Mouse (Mus musculus): ENCODE measurements around the gene Mdfi. TPM values are rescaled to one million over a fixed set of nuclear protein-coding genes. Genes with fewer than 3 reads are reported as not detected.
A peak's percentile ranks its signal among the peaks of the same experiment; 100 is the strongest.

The Mdfi gene
- total RNA-seq, 2 experiments from 2014 or later = 10.3 to 12.9 TPM

DNA sequence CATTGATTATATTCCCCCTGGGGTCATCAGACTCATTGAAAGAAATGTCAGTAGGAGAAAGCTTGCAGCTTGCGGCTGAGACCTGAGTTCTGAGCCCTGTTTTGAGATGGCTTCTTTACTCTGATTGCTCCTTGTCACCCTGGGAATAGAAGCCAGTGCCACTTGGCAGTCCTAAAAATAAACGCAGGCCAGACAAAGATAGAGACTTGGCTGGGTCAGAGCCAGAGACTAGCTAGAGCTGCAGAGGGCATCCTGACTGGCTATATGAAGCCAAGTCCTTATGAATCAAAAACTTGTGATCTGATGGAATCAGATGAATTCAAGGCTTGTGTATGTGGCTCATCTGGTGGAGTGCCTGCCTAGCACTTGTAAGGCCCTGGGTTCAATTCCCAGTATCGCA is 15.5 kb upstream of the Mdfi start:
- DNase-seq (ENCODE audit: low spot score in 2 of 2) = no peak

DNA sequence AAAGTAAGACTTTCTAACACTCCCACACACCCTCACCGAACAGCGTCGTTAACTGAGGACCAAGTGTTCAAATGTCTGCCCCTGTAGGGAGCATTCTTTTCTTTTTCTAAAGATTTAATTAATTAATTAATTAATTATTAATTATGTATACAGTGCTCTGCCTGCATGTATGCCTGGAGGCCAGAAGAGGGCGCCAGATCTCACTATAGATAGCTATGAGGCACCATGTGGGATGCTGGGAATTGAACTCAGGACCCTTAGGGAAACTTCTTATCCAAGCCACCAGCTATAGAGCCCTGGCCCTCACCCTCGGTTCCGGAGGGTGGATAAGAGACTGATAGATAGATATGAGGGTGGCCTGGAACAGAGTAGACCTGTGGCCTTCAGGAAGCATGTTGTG is 13.5 kb upstream of the Mdfi start:
- no peak for DNase-seq (ENCODE audit: low spot score in 2 of 2)

GRCm38 (mm10) chr17:47845609-47846008 is 11.1 kb upstream of the Mdfi start:
- DNase-seq (ENCODE audit: low spot score in 2 of 2) = no peak

GRCm38 (mm10) chr17:47843465-47843864 is 9.0 kb upstream of the Mdfi start:
- no peak for DNase-seq (ENCODE audit: low spot score in 2 of 2)

GRCm38 (mm10) chr17:47841931-47842623 is 7.6 kb upstream of the Mdfi start:
- DNase-seq (ENCODE audit: low spot score in 2 of 2) = peak; percentile 61 to 75

DNA sequence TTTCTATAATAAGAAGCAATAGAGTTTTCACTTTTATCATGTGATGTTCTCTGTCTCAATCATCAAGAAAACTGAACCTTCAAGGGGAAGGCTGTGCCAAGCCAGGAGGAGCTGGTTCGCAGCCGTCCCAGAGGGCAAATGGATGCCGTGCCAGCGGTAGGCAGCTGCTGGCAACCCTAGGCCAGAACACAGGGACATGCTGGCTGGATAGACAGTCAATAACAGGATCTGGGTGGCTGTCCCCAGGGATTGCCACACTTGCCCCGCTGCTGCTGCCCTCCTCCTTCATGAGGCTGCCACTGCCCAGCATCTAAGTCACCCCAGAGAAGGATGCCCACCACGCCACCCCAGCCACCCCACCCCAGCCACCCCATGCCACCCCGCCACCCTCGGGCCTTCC is 7.0 kb upstream of the Mdfi start:
- no peak for DNase-seq (ENCODE audit: low spot score in 2 of 2)

GRCm38 (mm10) chr17:47837808-47838207 is 3.3 kb upstream of the Mdfi start:
- DNase-seq (ENCODE audit: low spot score in 2 of 2) = no peak

DNA sequence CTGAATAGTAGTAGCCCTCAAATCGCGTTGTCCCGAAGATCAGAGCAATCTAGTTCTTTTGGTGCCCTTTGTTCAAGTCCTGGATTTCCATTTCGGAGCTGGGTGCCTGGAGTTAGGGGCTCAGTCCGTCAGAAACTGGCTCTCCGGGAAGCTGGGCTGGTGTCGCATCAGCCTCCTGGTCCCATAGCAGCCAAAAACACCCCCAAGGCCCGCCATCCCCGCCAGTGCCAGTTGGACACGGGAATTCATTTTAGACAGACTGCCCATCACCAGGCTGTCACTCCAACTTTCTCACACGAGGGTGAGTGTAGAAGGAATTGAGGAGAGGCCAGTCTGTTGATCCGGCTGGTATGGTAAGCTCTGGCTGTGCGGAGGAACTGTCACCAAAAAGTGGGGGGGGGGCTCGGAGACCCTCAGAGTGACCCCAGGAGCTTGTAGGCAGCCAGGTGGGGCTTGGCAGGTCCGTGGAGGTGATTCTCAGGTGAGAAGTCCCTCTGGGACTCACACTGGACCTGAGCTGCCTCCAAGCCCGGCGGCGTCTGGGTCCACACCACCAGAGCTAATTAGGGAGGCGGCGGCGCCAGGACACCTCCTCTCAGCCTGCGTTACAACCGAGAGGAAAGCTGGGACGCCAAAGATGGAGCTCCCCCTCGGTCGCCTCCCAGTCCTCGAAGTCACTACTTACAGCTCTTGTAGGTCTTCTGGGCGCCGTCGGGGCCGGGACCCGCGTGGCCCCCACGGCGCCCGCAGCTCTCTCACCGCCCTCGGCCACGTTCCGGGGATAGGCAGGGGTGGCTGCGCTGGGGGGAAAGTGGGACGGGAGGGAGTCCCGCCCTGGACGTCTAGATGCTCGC is 636 bp downstream of the Mdfi start:
- no peak for DNase-seq (ENCODE audit: low spot score in 2 of 2)

DNA sequence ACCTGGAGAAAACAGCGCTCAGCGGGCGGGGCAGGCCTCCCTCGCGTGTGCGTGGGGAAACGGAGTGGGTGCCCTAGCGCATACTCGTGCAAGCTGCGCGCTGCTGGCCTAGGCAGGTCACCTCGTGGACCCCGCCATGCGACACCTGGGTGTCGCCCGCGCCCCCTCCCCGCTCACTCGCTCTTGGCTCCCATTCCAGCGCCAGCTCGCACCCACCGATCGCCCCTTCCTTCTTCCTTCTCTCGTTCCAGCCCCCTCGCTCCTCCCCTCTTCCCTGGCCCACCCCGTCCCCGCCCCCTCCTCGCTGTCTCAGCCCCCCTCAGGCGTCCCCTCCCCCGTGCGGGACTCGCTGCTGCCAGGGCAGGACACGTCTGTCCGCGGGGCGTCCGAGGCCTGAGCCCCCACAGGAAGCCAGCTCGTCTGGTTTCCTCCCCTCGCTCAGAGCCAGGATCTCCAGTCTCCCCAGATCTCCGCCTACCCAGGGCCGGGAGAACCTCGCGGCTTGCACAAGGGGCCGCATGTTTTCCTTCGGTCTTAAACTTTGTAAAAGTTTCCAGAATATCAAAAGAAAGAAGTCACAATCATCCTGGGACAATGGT is 1.4 kb downstream of the Mdfi start:
- no peak for DNase-seq (ENCODE audit: low spot score in 2 of 2)

DNA sequence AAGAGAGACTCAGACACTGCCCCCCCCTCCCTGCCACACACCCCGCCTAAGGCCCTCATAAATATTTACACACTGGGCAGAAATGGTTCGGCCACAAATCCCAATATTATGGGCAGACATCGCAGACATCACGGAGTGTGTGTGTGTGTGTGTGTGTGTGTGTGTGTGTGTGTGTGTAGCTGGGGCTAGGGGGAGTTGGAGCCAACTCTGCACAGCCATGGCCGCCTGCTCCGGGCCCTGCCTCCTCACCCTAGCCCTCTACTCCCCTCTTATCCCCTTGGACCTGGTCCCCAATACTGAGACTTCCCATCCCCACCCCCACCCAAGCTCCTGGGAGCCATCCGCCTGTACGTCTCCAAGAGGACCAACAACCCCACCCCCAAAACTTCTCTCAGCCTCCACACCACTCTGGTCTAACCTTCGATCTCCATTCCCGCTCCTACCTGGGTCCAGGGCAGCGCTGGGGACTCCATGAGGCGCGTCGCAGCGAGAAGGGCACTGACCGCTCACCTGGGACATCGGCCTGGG is 1.9 kb downstream of the Mdfi start:
- no peak for DNase-seq (ENCODE audit: low spot score in 2 of 2)

DNA sequence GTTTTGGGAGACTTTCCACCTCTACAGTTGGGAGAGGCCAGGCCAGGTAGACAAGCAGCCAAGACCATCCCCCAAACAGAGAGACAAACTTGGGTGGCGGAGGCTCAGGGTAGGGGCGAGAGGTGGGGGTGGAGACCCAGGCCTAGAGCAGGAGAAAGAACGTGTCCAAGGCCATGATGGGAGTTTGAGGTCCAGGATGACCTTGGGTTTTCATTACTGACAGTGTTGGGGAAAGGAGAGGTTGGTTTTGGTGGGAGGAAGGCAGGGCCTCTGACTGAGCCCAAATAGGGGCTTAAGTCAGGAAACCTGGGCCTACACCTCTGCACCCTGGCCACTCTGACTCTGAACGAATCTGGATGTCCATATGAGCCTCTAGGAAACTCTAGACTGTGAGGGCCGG is 2.7 kb downstream of the Mdfi start:
- DNase-seq (ENCODE audit: low spot score in 2 of 2) = no peak

GRCm38 (mm10) chr17:47831161-47831560 is 3.3 kb downstream of the Mdfi start:
- no peak for DNase-seq (ENCODE audit: low spot score in 2 of 2)

GRCm38 (mm10) chr17:47821339-47821738 is 13.2 kb downstream of the Mdfi start:
- DNase-seq (ENCODE audit: low spot score in 2 of 2) = no peak

- DNase-seq (ENCODE audit: low spot score in 2 of 2) = no peak
Measured at GRCm38 (mm10) chr17:47818038-47818725, 16.3 kb downstream of the Mdfi start.

- no peak for DNase-seq (ENCODE audit: low spot score in 2 of 2)
Measured at GRCm38 (mm10) chr17:47815446-47815845, 19.0 kb downstream of the Mdfi start.

GRCm38 (mm10) chr17:47814496-47814895 is 20.0 kb downstream of the Mdfi start:
- DNase-seq (ENCODE audit: low spot score in 2 of 2) = no peak

DNA sequence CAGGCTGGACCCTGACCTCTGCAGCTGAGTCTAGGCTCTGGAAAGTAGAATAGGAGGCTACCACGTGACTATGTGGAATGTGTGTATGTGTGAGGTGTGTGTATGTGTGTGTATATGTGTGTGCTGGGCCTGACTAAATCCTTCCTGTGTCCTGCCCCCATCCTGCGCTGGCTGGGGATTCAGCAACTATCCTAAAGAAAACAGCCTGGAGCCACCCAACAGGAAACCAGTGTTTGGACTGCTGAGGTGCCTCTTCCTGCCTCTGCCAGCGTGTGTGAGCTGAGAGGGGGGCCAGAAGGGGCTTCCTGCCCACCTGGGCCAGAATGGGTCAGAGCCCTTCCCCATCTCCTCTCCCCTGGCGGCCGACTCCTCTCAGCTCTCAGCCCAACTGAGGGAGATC is 20.9 kb downstream of the Mdfi start:
- no peak for DNase-seq (ENCODE audit: low spot score in 2 of 2)

DNA sequence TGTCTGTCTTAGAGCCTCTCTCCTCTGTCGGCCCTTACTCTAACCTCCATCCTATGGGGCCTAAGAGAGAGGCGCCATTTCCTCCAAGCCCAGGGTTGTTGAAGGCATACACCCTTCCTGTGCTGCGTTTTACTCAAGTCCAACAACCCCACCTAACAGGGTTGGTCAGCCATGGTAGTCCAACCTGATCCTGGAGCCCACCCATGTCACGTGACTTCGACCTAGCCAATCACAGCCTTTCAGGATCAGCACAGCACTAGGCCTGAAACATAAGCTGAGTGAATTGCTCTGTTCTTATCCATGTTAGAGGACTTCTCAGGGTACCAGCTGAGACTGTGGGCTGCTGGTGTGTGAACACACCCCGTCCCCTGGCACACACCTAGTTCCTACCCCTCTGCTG is 22.3 kb downstream of the Mdfi start:
- no peak for DNase-seq (ENCODE audit: low spot score in 2 of 2)

DNA sequence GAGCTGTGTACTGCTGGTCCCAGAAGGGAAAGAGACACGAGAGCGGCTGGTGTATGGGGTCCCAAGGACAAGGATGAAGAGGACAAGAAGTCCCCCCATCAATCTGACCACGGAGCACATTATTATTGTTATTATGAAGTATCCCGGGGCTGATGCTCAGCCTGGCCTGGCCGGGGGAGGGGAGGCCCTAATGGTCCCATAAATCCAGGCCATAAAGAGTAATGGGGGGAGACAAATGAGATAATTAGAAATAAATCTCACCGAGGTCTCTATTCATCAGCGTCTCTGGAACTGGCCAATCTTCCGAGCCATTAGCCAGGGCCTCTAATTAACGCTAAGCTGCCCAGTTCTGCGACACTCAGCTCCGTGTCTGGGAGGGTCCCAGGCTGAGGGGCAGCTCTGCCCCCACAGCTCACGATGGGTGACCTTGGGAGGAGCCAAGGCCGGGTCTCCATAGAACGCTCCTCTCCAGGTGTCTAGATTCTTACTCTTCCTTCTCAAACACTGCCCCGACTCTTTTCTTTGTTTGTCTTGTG is 23.2 kb downstream of the Mdfi start:
- no peak for DNase-seq (ENCODE audit: low spot score in 2 of 2)

DNA sequence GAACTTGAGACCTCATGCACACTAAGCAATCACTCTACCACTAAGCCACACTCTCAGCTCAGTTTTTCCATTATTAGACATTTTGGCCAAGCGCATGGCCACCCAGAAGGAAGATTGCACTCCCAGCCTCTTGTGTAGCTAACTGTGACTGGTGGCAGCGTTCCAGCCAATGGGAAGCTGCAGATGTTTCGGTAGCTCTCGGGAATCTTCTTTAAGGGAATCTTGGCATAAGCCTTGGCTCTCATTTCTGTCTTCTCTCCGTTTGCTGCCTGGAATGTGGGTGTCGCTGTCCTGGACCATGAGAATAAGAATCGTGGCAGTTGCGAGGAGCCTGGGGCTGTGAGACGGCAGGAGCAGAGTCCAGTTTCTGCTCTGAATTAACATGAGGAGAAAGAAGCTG is 28.3 kb downstream of the Mdfi start:
- no peak for DNase-seq (ENCODE audit: low spot score in 2 of 2)
